Mouse (Mus musculus) lung, postnatal 36 days (tissue): ENCODE measurements at regions not wholly inside any gene's neighbourhood (a gene's known extent, or its start where the extent isn't known, plus 50 kb on each side); places are given as distances from the start of the nearest gene placed in this dataset.

Experiments used
- DNase-seq: peaks from one replicate; pipeline ENCODE4 v3.0.0; 2022; ENCODE audit warnings: mixed read lengths

DNA sequence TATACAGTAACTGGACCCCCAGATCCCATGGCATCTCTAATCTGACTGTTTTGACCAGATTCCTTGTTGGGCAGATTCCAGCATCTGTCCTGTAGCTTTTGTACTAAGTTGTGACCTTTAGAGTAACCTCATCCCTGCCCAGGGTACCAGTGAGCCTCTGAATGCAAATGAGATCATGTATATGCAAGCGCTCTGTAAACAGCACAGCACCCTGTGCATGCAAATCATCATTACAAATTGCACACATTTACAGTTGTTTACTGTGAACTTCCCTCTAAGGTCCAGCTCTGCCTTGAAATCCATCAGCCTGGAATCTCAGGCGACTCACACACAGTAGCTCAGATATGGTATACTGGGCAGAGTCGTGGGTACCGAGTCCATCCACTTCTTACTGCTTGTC lies 258.6 kb upstream of the Dusp10 start:
- DNase-seq = no peak

DNA sequence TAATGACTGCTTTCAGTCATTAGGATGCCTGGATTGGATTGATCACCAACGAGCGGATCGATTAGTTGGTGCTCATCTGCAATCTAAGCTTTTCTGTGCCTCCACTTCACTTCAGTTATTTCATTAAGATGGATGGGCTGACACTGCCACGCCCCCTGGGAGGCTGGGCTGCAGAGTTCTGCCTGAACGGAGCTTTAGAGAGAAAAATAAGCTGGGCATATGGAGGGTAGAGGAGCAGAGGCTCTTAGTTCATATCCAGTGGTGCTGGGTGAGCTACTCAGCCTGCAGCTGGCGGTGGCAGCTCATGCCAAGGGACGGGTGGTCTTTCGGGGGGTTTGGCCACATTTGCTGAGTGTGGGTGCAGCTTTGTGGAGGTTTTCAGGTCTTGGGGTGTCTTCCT lies 256.4 kb upstream of the Dusp10 start:
- DNase-seq = no peak

DNA sequence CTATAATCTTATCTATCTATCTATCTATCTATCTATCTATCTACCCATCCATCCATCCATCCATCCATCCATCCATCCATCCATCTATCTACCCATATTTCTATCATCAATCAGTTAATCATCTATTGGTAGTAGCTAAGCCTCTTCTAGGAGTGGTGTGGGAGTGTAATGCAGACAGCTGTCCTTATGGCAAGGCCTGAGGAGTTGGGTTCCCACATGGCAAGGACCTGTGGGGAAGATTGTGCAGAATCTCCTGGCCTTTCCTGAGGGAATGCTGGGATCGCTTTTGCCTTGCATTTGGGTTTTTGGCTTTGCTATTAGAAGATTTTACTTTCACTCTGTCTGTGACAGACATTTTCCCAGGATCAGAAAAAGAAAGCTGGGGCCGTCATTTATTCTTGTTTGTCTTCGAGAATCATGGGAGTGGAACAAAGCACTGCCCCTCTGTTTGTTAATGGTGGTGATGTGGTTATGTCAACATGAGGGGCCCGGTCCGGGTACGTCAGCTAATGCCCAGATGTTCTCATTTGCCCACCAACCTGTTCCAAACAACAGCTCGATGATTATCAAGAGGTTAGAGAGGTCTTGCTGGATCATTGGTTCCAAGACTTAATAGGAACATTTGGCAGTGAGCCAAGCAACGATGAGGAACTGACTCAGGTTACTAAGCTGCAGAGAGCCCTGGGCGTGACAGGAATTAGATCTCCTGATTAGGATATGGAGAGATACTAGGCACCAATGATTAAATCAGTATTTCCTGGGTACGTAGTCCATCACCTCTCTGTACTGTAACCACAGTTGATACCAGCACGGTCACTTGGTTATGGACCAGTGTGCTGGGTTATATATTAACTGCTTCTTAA lies 249.0 kb upstream of the Dusp10 start:
- peak; percentile 8 for DNase-seq

DNA sequence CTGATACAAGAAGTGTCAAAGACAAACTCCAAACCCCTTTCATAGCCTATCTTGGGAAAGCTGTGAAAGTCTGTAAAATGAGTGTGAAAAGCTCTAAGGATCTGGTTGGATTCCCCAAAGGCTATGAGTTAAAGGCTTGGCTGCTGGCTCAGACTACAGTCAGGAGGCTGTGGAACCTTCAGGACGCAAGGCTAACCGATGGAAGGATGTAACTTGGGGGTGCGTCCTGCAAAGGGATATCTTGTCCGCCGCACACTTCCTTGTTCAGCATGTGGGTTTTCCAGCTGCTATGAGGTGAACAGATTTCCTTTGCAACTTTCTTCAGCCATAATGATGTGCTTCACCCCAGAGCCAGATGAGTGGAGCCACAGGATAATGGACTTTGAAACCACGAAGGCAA lies 240.3 kb upstream of the Dusp10 start:
- DNase-seq = no peak

DNA sequence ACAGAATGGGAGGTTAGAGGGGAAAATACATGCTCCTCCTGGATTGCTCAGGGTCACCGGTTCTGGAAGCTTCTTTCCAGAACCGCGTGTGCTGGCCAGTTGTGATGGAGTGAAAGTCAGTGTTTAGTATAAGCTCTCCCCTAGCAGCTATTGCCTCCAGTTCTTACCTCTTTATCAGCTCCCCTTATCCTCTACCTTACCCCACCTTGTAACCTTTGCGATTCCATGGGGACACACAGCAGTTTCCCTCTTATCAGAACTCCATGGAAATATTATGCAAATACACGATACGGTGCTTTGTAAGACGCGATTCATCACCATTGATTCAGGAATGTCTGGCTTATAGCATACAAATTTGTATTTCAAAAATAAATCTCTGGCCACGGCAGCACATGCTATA lies 232.9 kb upstream of the Dusp10 start:
- DNase-seq = no peak

DNA sequence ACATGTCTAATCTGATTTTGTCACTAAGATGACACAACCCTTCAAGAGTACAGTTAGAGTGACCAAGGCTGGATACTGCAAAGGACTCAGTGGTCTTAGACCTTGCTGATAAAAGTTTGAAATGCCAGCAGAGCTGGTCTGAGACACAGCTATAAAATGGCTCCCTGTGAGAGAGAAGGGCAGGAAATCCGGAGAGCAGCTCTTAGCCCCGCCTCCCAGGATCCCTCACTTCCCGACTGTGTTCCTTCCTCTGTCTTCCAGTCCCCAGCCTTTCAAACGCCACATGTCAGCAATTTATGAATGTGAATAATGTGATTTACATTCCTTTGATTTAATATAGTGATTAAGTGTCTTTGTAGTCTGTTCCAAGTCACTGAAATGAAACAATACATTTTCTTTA lies 232.3 kb upstream of the Dusp10 start:
- DNase-seq = no peak

DNA sequence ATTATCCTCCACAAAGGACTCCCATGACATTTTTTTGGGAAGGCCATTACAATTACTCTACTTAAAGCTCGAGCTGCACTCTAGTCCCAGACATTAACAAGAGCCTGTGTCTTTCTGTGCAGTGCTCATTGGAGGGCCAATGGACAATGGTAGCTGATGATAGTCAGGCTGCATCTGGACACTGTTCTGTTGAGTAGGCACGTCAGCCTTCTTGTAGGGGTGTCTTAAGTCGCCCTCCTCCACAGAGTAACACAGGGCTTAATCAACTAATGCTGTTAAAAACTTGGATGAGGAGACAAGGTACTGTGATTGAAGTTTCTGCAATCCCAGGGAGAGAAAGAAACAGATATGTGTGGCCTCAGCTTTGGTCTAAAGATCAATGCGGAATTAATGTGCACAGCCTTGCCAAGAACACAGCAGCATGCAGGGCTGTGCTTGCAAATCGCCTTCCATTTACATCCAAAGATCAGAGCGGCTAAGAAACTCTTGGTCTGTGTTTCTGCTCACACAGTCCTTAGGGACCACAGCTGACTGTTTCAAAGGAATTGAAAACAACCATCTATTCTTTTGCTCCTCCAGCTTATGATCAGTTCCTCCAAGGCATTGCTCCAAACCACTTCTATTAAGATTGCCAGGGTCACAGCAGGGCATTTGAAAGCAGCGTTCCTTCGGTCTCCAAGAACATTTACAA lies 229.5 kb upstream of the Dusp10 start:
- DNase-seq = no peak

DNA sequence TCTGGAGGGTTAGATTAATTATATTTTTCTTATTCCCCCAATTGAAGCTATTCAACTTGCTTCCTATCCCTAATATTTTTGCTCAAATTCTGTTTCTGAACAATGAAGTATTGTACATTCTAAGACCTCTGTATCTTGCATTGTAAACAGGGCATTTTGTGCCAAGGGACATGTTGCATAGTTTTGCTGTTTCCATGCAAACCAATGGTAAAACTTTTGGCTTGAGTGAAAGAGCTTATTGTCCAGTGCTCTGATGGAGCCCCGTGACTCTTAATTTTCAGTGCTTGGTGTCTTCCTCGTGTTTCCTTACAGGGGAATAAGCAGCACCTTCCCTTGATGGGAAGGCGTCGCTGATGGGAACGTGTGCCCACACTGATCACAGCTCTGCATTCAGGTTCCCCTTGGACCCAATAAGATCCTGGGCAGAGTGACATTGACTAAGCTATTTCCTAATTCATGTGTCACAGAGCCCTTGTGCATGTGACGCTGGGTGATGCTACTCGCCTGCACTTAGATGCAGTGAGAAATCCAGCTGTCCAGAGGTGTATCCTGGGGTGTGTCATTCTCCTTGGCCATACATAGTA lies 220.8 kb upstream of the Dusp10 start:
- no peak for DNase-seq

DNA sequence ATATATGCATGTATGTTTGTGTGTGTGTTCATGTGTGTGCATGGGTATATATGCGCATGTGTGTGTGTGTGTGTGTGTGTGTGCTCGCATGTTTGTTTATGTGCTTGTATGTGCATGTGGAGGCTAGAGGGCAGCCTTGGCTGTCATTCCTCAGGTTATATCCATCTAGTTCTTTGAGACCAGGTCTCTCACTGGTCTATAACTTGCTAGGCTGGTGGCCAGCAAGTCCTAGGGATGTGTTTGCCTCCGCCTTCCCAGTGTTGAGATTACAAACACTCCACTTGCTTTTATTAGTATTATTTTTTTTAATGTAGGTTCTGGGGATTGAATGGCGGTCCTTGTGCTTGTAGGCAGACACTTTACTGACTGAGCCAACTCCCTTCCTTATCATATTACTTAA lies 219.8 kb upstream of the Dusp10 start:
- DNase-seq = no peak

DNA sequence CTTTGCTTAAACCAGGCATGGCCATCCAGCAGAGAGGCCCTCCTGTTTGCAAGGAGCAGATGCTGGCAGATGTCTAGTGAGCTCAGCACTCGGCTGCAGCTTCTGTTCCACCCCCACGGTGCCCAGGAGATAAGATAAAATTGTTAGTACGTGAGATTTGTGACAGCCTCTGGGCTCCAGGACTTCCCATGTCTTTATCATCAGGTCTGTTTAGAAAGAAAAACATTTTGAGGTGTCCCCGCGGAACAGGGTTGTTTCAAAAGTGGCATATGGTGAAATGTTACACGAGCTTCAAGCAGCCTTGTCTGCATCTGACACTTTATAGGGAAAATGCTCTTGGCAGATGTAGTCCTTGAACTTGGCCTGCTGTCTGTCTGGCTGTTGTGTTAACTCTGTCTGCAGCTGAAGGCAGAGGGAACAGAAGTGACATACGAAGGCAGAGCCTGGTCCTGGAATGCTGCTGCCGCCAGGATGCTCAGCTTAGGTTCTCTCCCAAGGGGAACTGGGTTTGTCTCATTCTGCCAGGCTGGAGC lies 219.1 kb upstream of the Dusp10 start:
- no peak for DNase-seq

DNA sequence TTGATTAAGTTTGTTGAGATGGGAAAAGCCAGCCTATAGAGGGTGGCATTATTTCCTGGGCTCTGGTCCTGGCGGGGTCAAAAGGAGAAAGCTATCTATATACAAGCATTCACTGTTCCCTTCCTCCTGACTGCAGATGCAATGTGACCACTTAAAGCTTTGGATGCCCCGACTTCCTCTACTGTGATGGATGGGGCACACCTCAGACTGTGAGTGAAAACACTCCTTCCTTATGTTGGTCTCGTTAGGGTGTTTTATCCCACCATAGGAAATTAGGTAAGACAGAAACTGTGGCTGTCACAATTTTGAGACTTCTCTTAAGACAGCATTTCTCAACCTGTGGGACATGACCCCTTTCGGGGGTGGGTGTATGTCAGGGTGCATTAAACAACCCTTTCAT lies 210.8 kb upstream of the Dusp10 start:
- peak; percentile 7 for DNase-seq

DNA sequence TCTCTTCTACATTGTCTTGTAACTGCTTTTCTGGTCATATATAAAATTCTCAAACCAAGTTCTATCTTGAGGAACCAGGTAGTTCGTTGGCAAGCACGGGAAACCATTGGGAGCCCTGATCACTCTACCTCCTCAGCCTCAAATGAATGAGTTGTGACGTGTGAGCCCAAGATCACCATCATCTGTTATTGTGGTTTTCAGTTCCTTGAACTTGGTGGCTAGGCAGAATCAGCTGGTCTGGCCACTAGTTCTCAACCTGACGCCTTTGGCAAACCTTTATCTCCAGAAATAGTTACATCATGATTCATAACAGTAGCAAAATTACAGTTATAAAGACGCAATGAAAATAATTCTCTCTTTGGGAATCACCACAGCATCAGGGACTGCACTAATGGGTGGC lies 209.7 kb upstream of the Dusp10 start:
- peak; percentile 44 for DNase-seq

DNA sequence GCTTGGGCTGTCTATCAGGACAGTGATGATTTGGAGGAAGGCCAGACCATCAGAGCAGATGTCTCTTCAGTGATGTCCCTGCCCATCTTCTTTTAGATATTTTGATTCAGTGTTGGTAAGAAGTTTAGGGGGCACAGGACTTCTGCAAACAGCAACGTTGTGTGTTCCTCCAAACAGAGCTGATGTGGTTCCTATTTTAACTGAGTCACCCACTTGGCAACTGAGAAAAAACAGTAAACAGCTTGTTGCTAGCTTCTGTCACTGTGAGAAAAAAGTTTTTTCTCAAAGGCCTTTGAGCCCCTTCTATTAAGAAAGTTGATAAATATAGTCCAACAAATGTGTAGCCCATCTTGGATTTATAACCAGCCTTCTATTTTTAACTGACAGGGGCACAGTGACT lies 209.3 kb upstream of the Dusp10 start:
- DNase-seq = peak; percentile 37

DNA sequence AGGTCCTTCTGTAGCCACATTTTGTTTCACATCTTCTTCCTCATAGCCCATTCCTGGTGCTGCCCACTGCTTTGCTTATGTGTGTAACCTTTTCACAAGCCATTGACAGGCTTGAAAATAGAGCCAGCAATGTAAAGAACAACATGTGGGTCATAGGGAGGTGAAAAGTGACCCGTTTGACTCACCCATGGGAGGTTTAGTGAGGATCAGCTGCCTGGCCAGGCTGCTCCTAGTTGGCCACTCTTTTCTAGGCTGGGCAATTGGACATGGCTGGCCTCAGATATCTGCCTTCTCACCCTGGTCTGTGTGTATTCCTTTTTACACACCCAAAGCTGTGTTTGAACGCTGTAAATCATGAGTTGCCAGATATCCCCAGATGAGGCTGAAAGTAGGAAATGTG lies 208.8 kb upstream of the Dusp10 start:
- peak; percentile 14 for DNase-seq

DNA sequence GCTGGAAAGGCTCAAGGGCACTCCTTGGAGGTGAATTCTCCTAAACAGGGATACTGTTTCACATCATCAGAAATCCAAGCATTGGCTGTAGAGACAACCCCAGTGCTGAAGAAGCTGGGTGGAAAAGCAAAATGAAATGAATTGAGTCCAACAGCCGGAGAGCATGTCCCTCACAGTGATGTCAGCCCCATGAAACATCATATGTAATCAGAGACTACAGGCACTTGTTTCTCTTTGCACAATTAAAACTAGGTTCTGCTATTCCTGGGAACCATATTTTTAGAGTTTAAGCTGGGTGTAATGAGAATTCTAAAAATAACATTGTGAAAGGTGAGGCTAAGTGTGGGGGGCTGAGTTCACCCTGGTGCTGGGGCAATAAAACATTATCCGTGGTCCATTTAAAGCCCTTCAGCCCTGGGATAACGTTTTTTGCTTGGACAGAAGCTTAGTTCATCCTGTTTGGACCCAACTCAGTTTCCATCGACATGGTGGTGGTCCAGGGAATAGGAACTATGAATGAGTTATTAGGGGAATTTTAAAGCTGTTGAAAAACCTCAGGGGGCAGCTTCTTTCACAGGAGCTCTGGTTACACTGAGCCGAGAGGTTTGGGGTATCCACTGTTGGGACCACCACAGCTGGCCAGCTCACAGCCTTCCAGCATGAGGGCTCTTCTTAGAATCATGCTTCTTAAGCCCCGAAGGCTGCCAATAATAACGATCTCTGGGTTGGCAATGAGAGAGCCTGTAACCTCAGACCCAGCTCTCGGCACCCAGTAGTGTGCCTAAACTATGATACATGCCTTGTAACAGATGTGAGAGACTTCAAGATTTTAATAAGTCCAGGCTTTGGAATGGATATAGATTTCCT lies 206.0 kb upstream of the Dusp10 start:
- DNase-seq = no peak

DNA sequence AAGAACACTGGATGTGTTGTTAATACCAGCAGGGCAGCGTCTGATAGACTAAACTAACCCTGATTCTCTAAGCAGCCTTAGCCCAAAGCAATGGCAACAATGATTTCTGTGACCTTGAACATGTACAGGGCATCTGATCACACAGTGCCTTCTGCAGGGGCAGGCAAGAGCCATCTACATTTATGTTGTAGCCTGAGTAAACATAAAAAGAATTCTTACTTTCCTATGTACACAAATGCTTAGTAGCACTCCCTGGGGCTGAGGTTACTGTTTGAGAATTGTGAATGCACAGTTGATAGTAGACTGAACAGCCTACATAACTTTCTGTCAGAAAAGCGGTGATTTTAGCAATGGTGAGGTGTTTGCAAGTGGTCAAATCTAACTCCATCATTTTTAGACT lies 204.9 kb upstream of the Dusp10 start:
- DNase-seq = no peak

DNA sequence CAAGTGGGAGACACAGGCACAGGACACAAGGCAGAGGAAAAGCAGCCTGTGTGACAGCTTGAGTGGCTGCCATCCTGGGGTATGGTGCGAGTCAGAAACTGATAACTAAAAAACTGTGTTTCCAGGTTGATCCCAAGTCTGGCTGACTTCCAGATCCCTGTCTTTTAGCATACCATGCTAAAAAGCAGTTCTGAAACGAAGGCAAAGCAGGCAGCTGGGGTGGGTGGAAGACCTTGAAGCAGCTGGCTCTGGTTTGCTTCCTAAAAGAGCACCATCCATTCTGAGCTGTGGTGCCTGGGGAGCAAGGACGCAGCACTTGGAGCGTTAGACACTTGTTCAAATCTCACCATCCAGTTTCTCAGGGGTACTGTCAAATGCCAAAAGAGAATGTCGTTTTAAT lies 192.5 kb upstream of the Dusp10 start:
- no peak for DNase-seq

DNA sequence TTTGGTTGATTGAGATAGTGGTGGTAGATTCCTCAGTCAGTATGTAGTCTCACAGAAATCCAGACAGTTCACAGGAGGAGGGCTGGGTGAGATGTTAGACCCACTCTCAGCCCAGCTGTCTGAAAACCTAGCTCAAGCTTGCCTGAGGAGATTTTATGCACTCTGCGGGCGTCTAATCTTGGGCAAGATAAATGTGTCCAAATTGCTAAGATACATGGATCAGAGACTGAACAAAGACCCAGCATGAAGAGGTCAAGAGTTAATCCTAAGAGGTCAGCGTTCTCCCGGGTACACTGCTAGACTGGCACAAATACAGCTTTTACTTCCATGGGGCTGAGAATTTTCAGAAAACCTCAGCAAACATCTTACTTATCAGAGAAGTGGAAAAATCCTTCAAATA lies 186.8 kb upstream of the Dusp10 start:
- DNase-seq = no peak

DNA sequence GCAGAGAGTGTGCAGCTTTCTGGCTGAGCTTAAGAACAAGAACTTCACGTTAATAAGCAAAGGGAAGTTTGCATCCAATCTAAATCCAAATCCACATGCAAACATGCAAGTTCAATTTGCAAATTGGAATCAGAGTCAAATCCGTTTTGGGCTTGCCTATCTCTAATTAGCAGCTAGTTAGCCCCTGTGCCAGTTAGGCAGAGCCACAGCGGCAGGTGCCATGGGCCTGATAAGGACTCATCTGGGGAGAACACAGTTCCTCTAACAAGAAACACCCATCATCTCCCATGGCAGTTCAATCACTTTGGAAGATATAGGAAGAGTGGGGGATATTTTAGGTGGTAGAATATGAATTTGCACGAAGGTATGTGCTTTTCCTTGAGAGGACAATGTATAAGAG lies 168.0 kb upstream of the Dusp10 start:
- no peak for DNase-seq

DNA sequence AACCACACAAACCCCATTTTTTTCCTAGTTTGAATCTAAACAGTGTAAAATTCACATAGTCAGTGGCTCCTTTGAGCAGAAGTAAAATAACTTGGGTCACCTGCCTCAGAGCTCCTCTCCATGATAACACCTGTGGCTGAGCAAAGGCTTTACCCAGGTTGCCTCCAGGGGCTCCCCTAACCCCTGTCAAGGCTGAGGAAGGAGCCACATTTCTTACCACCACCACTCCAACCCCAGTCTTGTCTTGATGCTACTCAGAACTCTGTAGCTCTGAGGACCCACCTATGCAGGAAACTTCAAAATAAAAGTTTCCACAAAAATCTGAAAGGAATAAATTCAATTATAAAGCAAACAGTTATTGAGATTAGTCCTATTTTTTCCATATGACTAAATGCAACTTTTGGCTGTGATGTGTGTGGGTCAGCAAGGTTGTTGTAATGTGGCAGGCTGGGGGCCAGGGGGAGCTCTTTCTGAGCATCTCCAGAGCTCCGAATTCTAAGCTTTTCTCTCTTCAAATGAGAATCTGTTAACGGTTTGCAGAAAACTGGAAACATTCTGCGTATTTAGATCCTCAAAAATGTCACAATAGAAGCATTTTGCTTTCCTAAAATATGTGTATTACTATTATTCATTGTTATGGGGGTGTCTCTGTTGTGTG lies 159.0 kb upstream of the Dusp10 start:
- peak; percentile 6 for DNase-seq

DNA sequence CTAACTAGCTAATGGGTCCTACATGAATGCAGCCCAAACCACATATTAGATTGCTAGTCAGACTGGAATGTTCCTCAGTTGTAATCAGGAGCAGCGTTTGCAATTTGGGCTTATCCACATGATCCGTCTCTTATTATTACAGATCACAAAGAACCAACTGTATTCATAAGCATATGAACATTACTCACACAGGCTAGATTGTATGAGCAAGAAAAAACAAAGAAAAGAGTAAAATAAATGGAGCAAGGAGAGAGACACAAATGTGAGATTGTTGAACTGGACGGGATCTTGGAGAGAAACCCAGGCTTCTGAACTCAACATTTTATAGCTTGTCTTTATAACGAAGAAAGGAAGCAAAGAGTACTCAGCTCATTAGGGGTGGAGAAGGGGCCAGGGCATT lies 148.0 kb upstream of the Dusp10 start:
- DNase-seq = no peak

DNA sequence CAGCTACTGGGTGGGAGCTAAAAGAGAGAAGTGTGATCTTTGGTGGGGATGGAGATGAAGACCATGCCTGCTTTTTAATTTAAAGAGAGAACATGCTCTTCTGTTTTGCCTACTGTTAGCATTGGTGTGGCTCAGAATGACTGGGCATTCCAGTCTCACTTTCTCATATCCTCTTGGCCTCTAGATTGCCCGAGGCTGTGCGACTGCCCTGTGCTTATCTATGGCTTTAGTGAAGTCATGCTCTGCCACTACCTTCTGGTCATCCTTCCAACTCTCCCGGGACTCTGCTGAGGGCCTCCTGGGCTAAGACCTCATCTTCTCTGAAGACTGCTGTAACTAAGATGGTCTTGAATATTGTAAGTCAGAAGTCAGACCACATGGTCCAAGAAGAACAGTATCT lies 147.5 kb upstream of the Dusp10 start:
- DNase-seq = no peak
